Mouse (Mus musculus) heart, adult 8-10 months (tissue): ENCODE results near the gene Ptpn6. TPM values are rescaled to one million over a fixed set of nuclear protein-coding genes. Genes with fewer than 3 reads are reported as not detected.
A peak's percentile ranks its signal among the peaks of the same experiment; 100 is the strongest.

Experiments used
- DNase-seq: peaks from one replicate; pipeline ENCODE4 v3.0.0; 2022; ENCODE audit warnings: low spot score
- total RNA-seq, 4 experiments: library from RNA; stranded (reverse); gene quantifications; 2 replicates each; pipeline ENCODE4 v1.2.4; 2022

Gene Ptpn6
- 1 to 10 TPM; 2.0 to 5.7 (median 3.1) TPM for total RNA-seq

- DNase-seq = no peak
Observed at GRCm38 (mm10) chr6:124738511-124739023, at the start of gene Ptpn6. Ptpn6 (minus strand) TSS chr6:124738714.

GRCm38 (mm10) chr6:124787722-124788121 lies 49.2 kb upstream of the Ptpn6 start:
- DNase-seq = no peak

- no peak for DNase-seq
Observed at GRCm38 (mm10) chr6:124786756-124787420, 48.4 kb upstream of the Ptpn6 start.

GRCm38 (mm10) chr6:124782436-124782835 lies 43.9 kb upstream of the Ptpn6 start:
- no peak for DNase-seq

- DNase-seq = no peak
Observed at GRCm38 (mm10) chr6:124780917-124781316, 42.4 kb upstream of the Ptpn6 start.

- no peak for DNase-seq
Observed at GRCm38 (mm10) chr6:124779984-124780416, 41.5 kb upstream of the Ptpn6 start.

GRCm38 (mm10) chr6:124779222-124779983 lies 40.9 kb upstream of the Ptpn6 start, which contains the start of gene Lrrc23:
Lrrc23 (minus strand) TSS chr6:124779727.
- no peak for DNase-seq

GRCm38 (mm10) chr6:124770511-124770910 lies 32.0 kb upstream of the Ptpn6 start:
- DNase-seq = no peak

GRCm38 (mm10) chr6:124770013-124770412 lies 31.5 kb upstream of the Ptpn6 start:
- DNase-seq = no peak

GRCm38 (mm10) chr6:124769101-124769765 lies 30.7 kb upstream of the Ptpn6 start, which contains the start of gene Eno2:
Eno2 (minus strand) TSS chr6:124769673.
- DNase-seq = no peak

- DNase-seq = no peak
Observed at GRCm38 (mm10) chr6:124768704-124769044, 30.2 kb upstream of the Ptpn6 start.

GRCm38 (mm10) chr6:124767920-124768703 lies 29.6 kb upstream of the Ptpn6 start:
- DNase-seq = no peak

- no peak for DNase-seq
Observed at GRCm38 (mm10) chr6:124767536-124767919, 29.0 kb upstream of the Ptpn6 start.

- DNase-seq = no peak
Observed at GRCm38 (mm10) chr6:124765951-124766350, 27.4 kb upstream of the Ptpn6 start.

- peak; percentile 87 for DNase-seq
Observed at GRCm38 (mm10) chr6:124759259-124759658, 20.7 kb upstream of the Ptpn6 start.

GRCm38 (mm10) chr6:124758849-124759232 lies 20.3 kb upstream of the Ptpn6 start:
- no peak for DNase-seq

- peak; percentile 69 for DNase-seq
Observed at GRCm38 (mm10) chr6:124757909-124758848, 19.7 kb upstream of the Ptpn6 start.

- no peak for DNase-seq
Observed at GRCm38 (mm10) chr6:124757351-124757880, 18.9 kb upstream of the Ptpn6 start.

GRCm38 (mm10) chr6:124756652-124757350 lies 18.3 kb upstream of the Ptpn6 start:
- DNase-seq = peak; percentile 77
